Mouse (Mus musculus): ENCODE results near the gene Gstt1. TPM values are rescaled to one million over a fixed set of nuclear protein-coding genes. Genes with fewer than 3 reads are reported as not detected.

Gene Gstt1
- polyA plus RNA-seq, 1 experiment: 492 TPM

- Histone ChIP-seq H3K4me1 (ENCODE audit: control insufficient read depth, insufficient read depth, low read length) (peaks cover 8% of the 10 kb centered on the region; the same call in 1 of the 2 replicates), H3K36me3 (ENCODE audit: control insufficient read depth, insufficient read depth, low read length) (no peaks in the 10 kb centered on the region; the same call in 1 of the 2 replicates), H3K4me3 (ENCODE audit: insufficient read depth, low read depth, low read length) (peak overlapping the region; percentile 23), H3K27ac (ENCODE audit: insufficient read depth, low read depth, low read length) (peak overlapping the region; percentile 96), H3K27me3 (replicated peaks; ENCODE audit: control insufficient read depth, insufficient read depth, low read length) (no peaks in the 10 kb centered on the region)
- TF ChIP-seq POLR2A (IDR thresholded peaks at IDR 0.05; ENCODE audit: low read depth, low read length) (no peak), CTCF (conservative IDR thresholded peaks at IDR 0.05; ENCODE audit: insufficient read depth, insufficient read length, low read depth, low read length) (no peak)
- DNase-seq: peak; percentile 94
- WGBS: 1% methylated on average over 10 of the region's 10 CpGs
Measured at GRCm38 (mm10) chr10:75835307-75835706, 36.9 kb upstream of the Gstt1 start.

- Histone ChIP-seq H3K4me1 (ENCODE audit: control insufficient read depth, insufficient read depth, low read length) (peaks cover 8% of the 10 kb centered on the region; the same call in 1 of the 2 replicates), H3K27me3 (replicated peaks; ENCODE audit: control insufficient read depth, insufficient read depth, low read length) (no peaks in the 10 kb centered on the region), H3K4me3 (ENCODE audit: insufficient read depth, low read depth, low read length) (peak overlapping the region; percentile 62), H3K27ac (ENCODE audit: insufficient read depth, low read depth, low read length) (peak overlapping the region; percentile 96), H3K36me3 (ENCODE audit: control insufficient read depth, insufficient read depth, low read length) (no peaks in the 10 kb centered on the region; the same call in 1 of the 2 replicates)
- WGBS: 10% methylated on average over 9 of the region's 9 CpGs
- DNase-seq: no peak
- no peak for TF ChIP-seq CTCF (conservative IDR thresholded peaks at IDR 0.05; ENCODE audit: insufficient read depth, insufficient read length, low read depth, low read length)
- no peak for TF ChIP-seq POLR2A (IDR thresholded peaks at IDR 0.05; ENCODE audit: low read depth, low read length)
Measured at GRCm38 (mm10) chr10:75834721-75835120, 36.3 kb upstream of the Gstt1 start.

GRCm38 (mm10) chr10:75834250-75834649 lies 35.9 kb upstream of the Gstt1 start:
- Histone ChIP-seq H3K36me3 (ENCODE audit: control insufficient read depth, insufficient read depth, low read length) (no peaks in the 10 kb centered on the region; the same call in 1 of the 2 replicates), H3K27ac (ENCODE audit: insufficient read depth, low read depth, low read length) (peak overlapping the region; percentile 96), H3K27me3 (replicated peaks; ENCODE audit: control insufficient read depth, insufficient read depth, low read length) (no peaks in the 10 kb centered on the region), H3K4me1 (ENCODE audit: control insufficient read depth, insufficient read depth, low read length) (peaks cover 8% of the 10 kb centered on the region; the same call in 1 of the 2 replicates), H3K4me3 (ENCODE audit: insufficient read depth, low read depth, low read length) (peak overlapping the region; percentile 62)
- WGBS: under 1% methylated on average over 21 of the region's 21 CpGs
- peak; percentile 89 for TF ChIP-seq POLR2A (IDR thresholded peaks at IDR 0.05; ENCODE audit: low read depth, low read length)
- TF ChIP-seq CTCF (conservative IDR thresholded peaks at IDR 0.05; ENCODE audit: insufficient read depth, insufficient read length, low read depth, low read length): no peak
- peak; percentile 96 for DNase-seq

GRCm38 (mm10) chr10:75833456-75834080 lies 35.2 kb upstream of the Gstt1 start:
- DNase-seq: peak; percentile 55
- WGBS: 5% methylated on average over 21 of the region's 21 CpGs
- peaks cover 8% of the 10 kb centered on the region; the same call in 1 of the 2 replicates for H3K4me1 ChIP-seq (ENCODE audit: control insufficient read depth, insufficient read depth, low read length)
- H3K4me3 ChIP-seq (ENCODE audit: insufficient read depth, low read depth, low read length): peak overlapping the region; percentile 62
- H3K36me3 ChIP-seq (ENCODE audit: control insufficient read depth, insufficient read depth, low read length): no peaks in the 10 kb centered on the region; the same call in 1 of the 2 replicates
- TF ChIP-seq POLR2A (IDR thresholded peaks at IDR 0.05; ENCODE audit: low read depth, low read length) (no peak), CTCF (conservative IDR thresholded peaks at IDR 0.05; ENCODE audit: insufficient read depth, insufficient read length, low read depth, low read length) (no peak)
- peak overlapping the region; percentile 96 for H3K27ac ChIP-seq (ENCODE audit: insufficient read depth, low read depth, low read length)
- no peaks in the 10 kb centered on the region for H3K27me3 ChIP-seq (replicated peaks; ENCODE audit: control insufficient read depth, insufficient read depth, low read length)

GRCm38 (mm10) chr10:75832272-75832895 lies 34.0 kb upstream of the Gstt1 start:
- DNase-seq: peak; percentile 86
- Histone ChIP-seq H3K4me1 (ENCODE audit: control insufficient read depth, insufficient read depth, low read length) (peaks cover 11% of the 10 kb centered on the region), H3K27me3 (replicated peaks; ENCODE audit: control insufficient read depth, insufficient read depth, low read length) (no peaks in the 10 kb centered on the region), H3K36me3 (ENCODE audit: control insufficient read depth, insufficient read depth, low read length) (no peaks in the 10 kb centered on the region; the same call in 1 of the 2 replicates), H3K4me3 (ENCODE audit: insufficient read depth, low read depth, low read length) (peak overlapping the region; percentile 62), H3K27ac (ENCODE audit: insufficient read depth, low read depth, low read length) (peak overlapping the region; percentile 96; the same call in 1 of the 2 replicates)
- TF ChIP-seq CTCF (conservative IDR thresholded peaks at IDR 0.05; ENCODE audit: insufficient read depth, insufficient read length, low read depth, low read length): peak; percentile 99
- no peak for TF ChIP-seq POLR2A (IDR thresholded peaks at IDR 0.05; ENCODE audit: low read depth, low read length)
- WGBS: 56% methylated on average over 13 of the region's 13 CpGs

GRCm38 (mm10) chr10:75830275-75830670 lies 31.9 kb upstream of the Gstt1 start:
- Histone ChIP-seq H3K27me3 (replicated peaks; ENCODE audit: control insufficient read depth, insufficient read depth, low read length) (no peaks in the 10 kb centered on the region), H3K4me1 (ENCODE audit: control insufficient read depth, insufficient read depth, low read length) (peaks cover 9% of the 10 kb centered on the region), H3K27ac (ENCODE audit: insufficient read depth, low read depth, low read length) (no peak overlapping the region), H3K36me3 (ENCODE audit: control insufficient read depth, insufficient read depth, low read length) (no peaks in the 10 kb centered on the region; the same call in 1 of the 2 replicates), H3K4me3 (ENCODE audit: insufficient read depth, low read depth, low read length) (no peak overlapping the region)
- no peak for TF ChIP-seq CTCF (conservative IDR thresholded peaks at IDR 0.05; ENCODE audit: insufficient read depth, insufficient read length, low read depth, low read length)
- TF ChIP-seq POLR2A (IDR thresholded peaks at IDR 0.05; ENCODE audit: low read depth, low read length): no peak
- WGBS: 79% methylated on average over 2 of the region's 2 CpGs
- DNase-seq: no peak
